In genomic region chr5:88929392-88930094, GRCm38 (mm10) we compare ENCODE assay signal across 7 mouse cellular contexts. TPM values are rescaled to one million over a fixed set of nuclear protein-coding genes. Genes with fewer than 3 reads are reported as not detected.
A peak's percentile ranks its signal among the peaks of the same experiment; 100 is the strongest.
DNase-seq lines count a peak whose midpoint lies in the region; ATAC-seq lines count a peak whose summit lies in the region.

No protein-coding gene starts in this region.

- peak overlapping the region; percentile 49 for H3K4me2 ChIP-seq in forebrain, embryonic 16.5 days (ENCODE audit: low read length)
- no peak overlapping the region for H3K4me2 ChIP-seq in liver, embryonic 16.5 days (ENCODE audit: low read depth, low read length)

- peak overlapping the region; percentile 26; the same call in 1 of the 2 replicates for H3K4me3 ChIP-seq in forebrain, embryonic 16.5 days (replicated peaks; ENCODE audit: low read length)
- no peak overlapping the region for H3K4me3 ChIP-seq in liver, embryonic 16.5 days (ENCODE audit: low read depth, low read length)

- H3K27me3 ChIP-seq in forebrain, embryonic 16.5 days (replicated peaks; ENCODE audit: control insufficient read depth, insufficient read depth, low read length) = no peaks in the 10 kb centered on the region
- H3K27me3 ChIP-seq in liver, embryonic 16.5 days (ENCODE audit: control insufficient read depth, insufficient read depth, low read depth, low read length) = no peaks in the 10 kb centered on the region

- no peaks in the 10 kb centered on the region for H3K9me3 ChIP-seq in forebrain, embryonic 16.5 days (ENCODE audit: control insufficient read depth, low read length)
- no peaks in the 10 kb centered on the region for H3K9me3 ChIP-seq in liver, embryonic 16.5 days (replicated peaks; ENCODE audit: control insufficient read depth, low read length)

- peak overlapping the region; percentile 48 for H3K27ac ChIP-seq in forebrain, embryonic 16.5 days (ENCODE audit: low read length)
- no peak overlapping the region for H3K27ac ChIP-seq in liver, embryonic 16.5 days (ENCODE audit: low read length)

- intact Hi-C loops in heart, postnatal 10 days (cut with DNase I) = loop anchor here (2.0 to 10.0 kb wide), 6 partner anchors 42 to 453 kb away; partner anchors contain the start of gene Slc4a4

- H3K4me1 ChIP-seq in forebrain, embryonic 16.5 days (replicated peaks; ENCODE audit: control insufficient read depth, insufficient read depth, low read length) = peaks cover 28% of the 10 kb centered on the region
- no peaks in the 10 kb centered on the region for H3K4me1 ChIP-seq in liver, embryonic 16.5 days (ENCODE audit: control insufficient read depth, low read depth, low read length)

- H3K9ac ChIP-seq in forebrain, embryonic 16.5 days (replicated peaks; ENCODE audit: low read depth, low read length) = 0 out of 2 replicates have a peak overlapping the region, but pooled peaks have one; percentile 1
- H3K9ac ChIP-seq in liver, embryonic 16.5 days (ENCODE audit: low read depth, low read length) = no peak overlapping the region

- DNase-seq in cerebellum, adult 18-20 months = peak; percentile 80 to 82
- DNase-seq in heart, postnatal 10 days = peak; percentile 91 to 93
- DNase-seq in kidney, postnatal 4 days = peak; percentile 82 to 89
- DNase-seq in ovary, adult 18-20 months (ENCODE audit: low spot score) = peak; percentile 42

- peak; percentile 93 for ATAC-seq in forebrain, embryonic 16.5 days
- 0 out of 2 replicates have a peak, but pooled peaks have one; percentile 21 for ATAC-seq in liver, embryonic 16.5 days (ENCODE audit: low read depth)
- ATAC-seq in activated CD4-positive, CD25-positive, alpha-beta regulatory T cell, adult 4 months = no peak

- WGBS in forebrain, embryonic 16.5 days = 10% methylated on average over 18 of the region's 18 CpGs
- WGBS in liver, embryonic 16.5 days (ENCODE audit: insufficient replicate concordance) = 59% methylated on average over 18 of the region's 18 CpGs

- no peaks in the 10 kb centered on the region for H3K36me3 ChIP-seq in forebrain, embryonic 16.5 days (ENCODE audit: control insufficient read depth, insufficient read depth)
- no peaks in the 10 kb centered on the region for H3K36me3 ChIP-seq in liver, embryonic 16.5 days (ENCODE audit: control insufficient read depth, insufficient read depth)

RNA-seq across cellular contexts. Expression of gene Slc4a4, which starts 42.9 kb away (rescaled TPM):
- polyA plus RNA-seq in forebrain, embryonic 16.5 days (2015; fragmentation: Nextera tagmentation; extraction: Ambion mirVana) = 3.8 and 4.8 TPM in 2 replicates
- total RNA-seq in heart, postnatal 10 days (2021) = 10 to 100 TPM; 34.1 to 44.1 TPM
- 0.34 and 0.47 TPM in 2 replicates for polyA plus RNA-seq in liver, embryonic 16.5 days (2015; fragmentation: Nextera tagmentation; extraction: Ambion mirVana)
- polyA plus RNA-seq in activated CD4-positive, CD25-positive, alpha-beta regulatory T cell, adult 4 months (2017; shearing (Covaris generic)) = under 1 TPM in 1 of 2 experiments, not detected in 1; 0.07 TPM

Comparison
In these comparisons a context has a peak if more than half of its experiments do, and no peak if none do; other contexts are left out.
1. DNase-seq: peak in every context shown above with its lines; median percentile 92 in heart, postnatal 10 days; 86 in kidney, postnatal 4 days; 81 in cerebellum, adult 18-20 months; 42 in ovary, adult 18-20 months.